Mouse (Mus musculus) megakaryocyte, embryonic 14.5 days (primary cell): ENCODE results near the gene Nrxn2.

Source experiments
- FLI1 ChIP-seq: IDR thresholded peaks from 2 replicates; pipeline ENCODE4 v1.6.1; 2012; ENCODE audit warnings: low read length, inconsistent platforms, mixed read lengths
- GATA1 ChIP-seq: IDR thresholded peaks from 3 replicates; pipeline ENCODE4 v1.6.1; 2012; ENCODE audit warnings: mixed read lengths, low read length, inconsistent platforms, borderline replicate concordance

- no peak for TF ChIP-seq GATA1
- no peak for TF ChIP-seq FLI1
Measured at GRCm38 (mm10) chr19:6510546-6510945, 92.0 kb downstream of the Nrxn2 start.
